Mouse (Mus musculus): ENCODE measurements around the gene Gm3043. TPM values are rescaled to one million over a fixed set of nuclear protein-coding genes. Genes with fewer than 3 reads are reported as not detected.

Gm3043 gene
- polyA plus RNA-seq (2015; fragmentation: Nextera tagmentation; extraction: Ambion mirVana), result not detected in 2 replicates

DNA sequence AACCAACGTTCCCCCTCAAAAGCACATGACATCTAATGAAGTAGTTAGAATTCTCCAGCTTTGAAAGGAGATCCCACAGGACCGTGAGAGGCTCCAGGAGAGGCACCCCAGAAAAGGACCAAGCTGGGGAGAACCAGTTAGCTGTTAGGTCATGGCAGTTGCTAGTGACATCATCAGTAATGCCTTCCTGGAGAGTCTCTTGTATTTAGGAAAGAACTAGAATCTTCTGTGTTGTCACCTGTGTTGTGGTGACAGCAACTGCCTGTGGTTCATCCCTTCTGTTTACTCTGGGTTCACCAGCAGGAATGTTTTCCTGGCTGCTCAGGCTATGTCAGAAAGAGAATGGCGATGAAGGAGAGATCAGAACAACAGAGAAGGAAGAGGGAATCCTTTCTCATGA is at the start of gene Gm3043:
Gm3043 (plus strand) TSS at position 301 of the 400 bp plus-strand sequence.

DNA sequence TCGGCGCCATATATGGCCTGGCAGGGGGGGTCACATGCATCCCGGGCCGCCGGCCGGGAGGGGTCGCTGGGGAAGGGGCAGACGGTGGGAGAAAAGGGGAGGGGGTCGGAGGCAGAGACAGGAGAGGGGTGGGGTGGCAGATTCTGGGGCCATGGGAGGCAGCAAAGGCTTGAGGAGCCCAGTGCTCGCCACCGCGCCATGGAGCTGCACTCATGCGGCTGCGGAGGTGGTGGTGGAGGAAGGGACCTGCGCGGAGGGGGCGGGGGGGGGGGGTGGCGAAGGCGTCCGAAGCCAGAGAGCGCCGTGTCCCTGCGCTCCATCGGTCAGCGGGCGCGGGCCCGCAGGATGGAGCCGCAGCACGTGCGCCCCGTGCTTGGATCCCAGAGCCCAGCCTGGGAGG is 36.9 kb upstream of the Gm3043 start, which contains the start of gene Gm3020:
Gm3020 (plus strand) TSS at position 301 of the 400 bp plus-strand sequence.

Other genes with a start within 250 kb of the Gm3043 start
- gene Gm10408, start 239.4 kb upstream of the Gm3043 start, polyA plus RNA-seq (2015; fragmentation: Nextera tagmentation; extraction: Ambion mirVana), result not detected in 2 replicates
- not detected in 2 replicates for gene Gm3012, start 54.3 kb upstream of the Gm3043 start, polyA plus RNA-seq (2015; fragmentation: Nextera tagmentation; extraction: Ambion mirVana)
- gene Gm3020, start 36.8 kb upstream of the Gm3043 start, polyA plus RNA-seq (2015; fragmentation: Nextera tagmentation; extraction: Ambion mirVana), result 0.36 and 0.55 TPM in 2 replicates
- not detected in 2 replicates for gene Gm3002, start 121.3 kb downstream of the Gm3043 start, polyA plus RNA-seq (2015; fragmentation: Nextera tagmentation; extraction: Ambion mirVana)
- not detected in 2 replicates for gene Gm3033, start 157.5 kb downstream of the Gm3043 start, polyA plus RNA-seq (2015; fragmentation: Nextera tagmentation; extraction: Ambion mirVana)
- gene Gm2916, start 195.4 kb downstream of the Gm3043 start, polyA plus RNA-seq (2015; fragmentation: Nextera tagmentation; extraction: Ambion mirVana), result not detected in 2 replicates
- 0.18 TPM in 1 of 2 replicates, not detected in the other for gene Gm3029, start 243.0 kb downstream of the Gm3043 start, polyA plus RNA-seq (2015; fragmentation: Nextera tagmentation; extraction: Ambion mirVana)